Mouse (Mus musculus) hindbrain, embryonic 15.5 days (tissue): ENCODE measurements around the gene Fbxl16. TPM values are rescaled to one million over a fixed set of nuclear protein-coding genes. Genes with fewer than 3 reads are reported as not detected.

Experiments
- ATAC-seq: fragments of 200-750 bp; cut with Nextera tagmentation; 2 replicates; pipeline ENCODE4 v1.8.0; 2017; ENCODE audit warnings: low read depth, moderate number of reproducible peaks, moderate TSS enrichment; ENCODE audit not compliant: low FRiP score
- H3K27ac ChIP-seq: fragments of 300-500 bp; sonication (generic); replicated peaks from 2 replicates; pipeline ENCODE4 v1.5.1; 2015; ENCODE audit warnings: mild to moderate bottlenecking, inconsistent platforms
- H3K27me3 ChIP-seq: fragments of 300-500 bp; sonication (generic); 2 replicates; pipeline ENCODE4 v1.6.1; 2015; ENCODE audit warnings: control low read depth, inconsistent platforms
- H3K36me3 ChIP-seq: fragments of 300-500 bp; sonication (generic); 2 replicates; pipeline ENCODE4 v1.6.1; 2015; ENCODE audit warnings: control low read depth, inconsistent platforms
- H3K4me1 ChIP-seq: fragments of 300-500 bp; sonication (generic); replicated peaks from 2 replicates; pipeline ENCODE4 v1.6.1; 2015; ENCODE audit warnings: control low read depth, inconsistent platforms
- H3K4me2 ChIP-seq: fragments of 300-500 bp; sonication (generic); 2 replicates; pipeline ENCODE4 v1.6.1; 2015; ENCODE audit warnings: moderate library complexity, mild to moderate bottlenecking, inconsistent platforms
- H3K4me3 ChIP-seq: fragments of 300-500 bp; sonication (generic); 2 replicates; pipeline ENCODE4 v1.5.1; 2015; ENCODE audit warnings: mild to moderate bottlenecking, inconsistent platforms
- H3K9ac ChIP-seq: fragments of 300-500 bp; sonication (generic); 2 replicates; pipeline ENCODE4 v1.6.1; 2015; ENCODE audit warnings: inconsistent platforms
- H3K9me3 ChIP-seq: fragments of 300-500 bp; sonication (generic); 2 replicates; pipeline ENCODE4 v1.6.1; 2016; ENCODE audit warnings: control low read depth, inconsistent platforms
- WGBS: fragments of 180-500 bp; shearing (Covaris S2); methylation state at CpG from one replicate; pipeline ENCODE4 v1.1.7; 2015; 5-methylcytosine and 5-hydroxymethylcytosine counted together
- polyA plus RNA-seq: library from polyadenylated mRNA; unstranded; fragments of >200 nt; fragmentation: Nextera tagmentation; extraction: Ambion mirVana; gene quantifications from 2 replicates; pipeline ENCODE4 v1.2.1, GENCODE M21; 2015

Gene Fbxl16
- polyA plus RNA-seq: 38.2 and 45.0 TPM in 2 replicates

GRCm38 (mm10) chr17:25808789-25809605 lies at the start of gene Fbxl16:
TSS of gene Fbxl16 (plus strand) at chr17:25809085.
- Histone ChIP-seq H3K27me3 (no peaks in the 10 kb centered on the region), H3K4me3 (peak within 1 kb of the TSS; percentile 93), H3K4me2 (peak within 1 kb of the TSS; percentile 97), H3K27ac (peak within 1 kb of the TSS; percentile 99), H3K36me3 (no peaks in the 10 kb centered on the region), H3K4me1 (peaks cover 52% of the 10 kb centered on the region), H3K9ac (peak within 1 kb of the TSS; percentile 99), H3K9me3 (no peaks in the 10 kb centered on the region)
- WGBS: under 1% methylated on average over 94 of the region's 100 CpGs
- peak; percentile 86 for ATAC-seq

GRCm38 (mm10) chr17:25760148-25760547 lies 48.7 kb upstream of the Fbxl16 start:
- 79% methylated on average over 8 of the region's 8 CpGs for WGBS
- no peaks in the 10 kb centered on the region for H3K36me3 ChIP-seq
- no peaks in the 10 kb centered on the region for H3K4me1 ChIP-seq
- H3K9ac ChIP-seq: no peak overlapping the region
- no peak for ATAC-seq
- no peak overlapping the region for H3K27ac ChIP-seq
- no peak overlapping the region for H3K4me3 ChIP-seq
- no peaks in the 10 kb centered on the region for H3K9me3 ChIP-seq
- H3K4me2 ChIP-seq: no peak overlapping the region
- H3K27me3 ChIP-seq: no peaks in the 10 kb centered on the region

GRCm38 (mm10) chr17:25761561-25761970 lies 47.3 kb upstream of the Fbxl16 start:
- Histone ChIP-seq H3K9me3 (no peaks in the 10 kb centered on the region), H3K4me1 (no peaks in the 10 kb centered on the region), H3K27me3 (no peaks in the 10 kb centered on the region), H3K9ac (no peak overlapping the region), H3K4me2 (no peak overlapping the region), H3K27ac (no peak overlapping the region), H3K36me3 (no peaks in the 10 kb centered on the region), H3K4me3 (no peak overlapping the region)
- WGBS: 34% methylated on average over 4 of the region's 4 CpGs
- no peak for ATAC-seq

GRCm38 (mm10) chr17:25762591-25762990 lies 46.3 kb upstream of the Fbxl16 start:
- no peak overlapping the region for H3K4me3 ChIP-seq
- ATAC-seq: no peak
- H3K4me2 ChIP-seq: no peak overlapping the region
- H3K27ac ChIP-seq: no peak overlapping the region
- no peaks in the 10 kb centered on the region for H3K27me3 ChIP-seq
- H3K4me1 ChIP-seq: no peaks in the 10 kb centered on the region
- H3K9me3 ChIP-seq: no peaks in the 10 kb centered on the region
- H3K36me3 ChIP-seq: no peaks in the 10 kb centered on the region
- H3K9ac ChIP-seq: no peak overlapping the region
- WGBS: 29% methylated on average over 3 of the region's 3 CpGs

- 30% methylated on average over 5 of the region's 5 CpGs for WGBS
- Histone ChIP-seq H3K9ac (no peak overlapping the region), H3K9me3 (no peaks in the 10 kb centered on the region), H3K4me2 (no peak overlapping the region), H3K27me3 (peaks cover 9% of the 10 kb centered on the region; the same call in 1 of the 2 replicates), H3K4me3 (no peak overlapping the region), H3K36me3 (no peaks in the 10 kb centered on the region), H3K4me1 (no peaks in the 10 kb centered on the region), H3K27ac (no peak overlapping the region)
- no peak for ATAC-seq
These were observed 43.0 kb upstream of the Fbxl16 start for GRCm38 (mm10) chr17:25765886-25766285.

GRCm38 (mm10) chr17:25769331-25769730 lies 39.6 kb upstream of the Fbxl16 start:
- Histone ChIP-seq H3K4me3 (no peak overlapping the region), H3K27me3 (peaks cover 9% of the 10 kb centered on the region; the same call in 1 of the 2 replicates), H3K9ac (no peak overlapping the region), H3K9me3 (no peaks in the 10 kb centered on the region), H3K4me1 (peaks cover 3% of the 10 kb centered on the region), H3K4me2 (no peak overlapping the region), H3K27ac (no peak overlapping the region), H3K36me3 (no peaks in the 10 kb centered on the region)
- no peak for ATAC-seq
- 50% methylated on average over 9 of the region's 9 CpGs for WGBS

GRCm38 (mm10) chr17:25773549-25774120 lies 35.2 kb upstream of the Fbxl16 start, which contains the start of gene Narfl:
TSS of gene Narfl (plus strand) at chr17:25773776.
- Histone ChIP-seq H3K4me1 (peaks cover 10% of the 10 kb centered on the region), H3K27me3 (0 out of 2 replicates have a peak, but pooled peaks cover 6% of the 10 kb centered on the region), H3K27ac (peak within 1 kb of the TSS; percentile 60; the same call in 1 of the 2 replicates), H3K4me3 (peak within 1 kb of the TSS; percentile 86), H3K9ac (peak within 1 kb of the TSS; percentile 82), H3K36me3 (peaks cover 11% of the 10 kb centered on the region; the same call in 1 of the 2 replicates), H3K9me3 (no peaks in the 10 kb centered on the region), H3K4me2 (peak within 1 kb of the TSS; percentile 85)
- under 1% methylated on average over 37 of the region's 37 CpGs for WGBS
- peak; percentile 86 for ATAC-seq

GRCm38 (mm10) chr17:25775318-25776062 lies 33.4 kb upstream of the Fbxl16 start:
- H3K9ac ChIP-seq: no peak overlapping the region
- no peak overlapping the region for H3K27ac ChIP-seq
- peaks cover 10% of the 10 kb centered on the region for H3K4me1 ChIP-seq
- H3K9me3 ChIP-seq: no peaks in the 10 kb centered on the region
- H3K4me2 ChIP-seq: no peak overlapping the region
- no peak for ATAC-seq
- H3K4me3 ChIP-seq: no peak overlapping the region
- no peaks in the 10 kb centered on the region for H3K27me3 ChIP-seq
- peaks cover 14% of the 10 kb centered on the region; the same call in 1 of the 2 replicates for H3K36me3 ChIP-seq
- 74% methylated on average over 10 of the region's 10 CpGs for WGBS

- 96% methylated on average over 5 of the region's 5 CpGs for WGBS
- no peak for ATAC-seq
- Histone ChIP-seq H3K36me3 (peaks cover 31% of the 10 kb centered on the region), H3K4me1 (peaks cover 13% of the 10 kb centered on the region), H3K27ac (no peak overlapping the region), H3K27me3 (no peaks in the 10 kb centered on the region), H3K9me3 (no peaks in the 10 kb centered on the region), H3K4me3 (no peak overlapping the region), H3K4me2 (no peak overlapping the region), H3K9ac (no peak overlapping the region)
These were observed 30.9 kb upstream of the Fbxl16 start for GRCm38 (mm10) chr17:25777948-25778347.

- H3K36me3 ChIP-seq: peaks cover 36% of the 10 kb centered on the region
- no peak overlapping the region for H3K4me2 ChIP-seq
- H3K27me3 ChIP-seq: no peaks in the 10 kb centered on the region
- peaks cover 30% of the 10 kb centered on the region for H3K4me1 ChIP-seq
- H3K9me3 ChIP-seq: no peaks in the 10 kb centered on the region
- H3K27ac ChIP-seq: no peak overlapping the region
- ATAC-seq: no peak
- 81% methylated on average over 6 of the region's 6 CpGs for WGBS
- H3K4me3 ChIP-seq: no peak overlapping the region
- H3K9ac ChIP-seq: no peak overlapping the region
These were observed 27.5 kb upstream of the Fbxl16 start for GRCm38 (mm10) chr17:25781339-25781738.

- H3K27me3 ChIP-seq: no peaks in the 10 kb centered on the region
- ATAC-seq: no peak
- peaks cover 26% of the 10 kb centered on the region for H3K36me3 ChIP-seq
- peaks cover 30% of the 10 kb centered on the region for H3K4me1 ChIP-seq
- H3K4me2 ChIP-seq: peak overlapping the region; percentile 14; the same call in 1 of the 2 replicates
- no peak overlapping the region for H3K4me3 ChIP-seq
- H3K9me3 ChIP-seq: no peaks in the 10 kb centered on the region
- 0 out of 2 replicates have a peak overlapping the region, but pooled peaks have one; percentile 18 for H3K27ac ChIP-seq
- 69% methylated on average over 7 of the region's 7 CpGs for WGBS
- 0 out of 2 replicates have a peak overlapping the region, but pooled peaks have one; percentile 18 for H3K9ac ChIP-seq
These were observed 25.8 kb upstream of the Fbxl16 start for GRCm38 (mm10) chr17:25783086-25783485.
